Mouse (Mus musculus) MEL (cell line): ENCODE results near the gene Brsk2.

ENCODE experiments used
- CTCF ChIP-seq, 3 experiments: IDR thresholded peaks in 2 of 3; conservative IDR thresholded peaks in 1 of 3; 2 replicates each; pipeline ENCODE4 v1.5.1; 2011 to 2012; ENCODE audit warnings: low read length in 3 of 3, low read depth in 2 of 3, mild to moderate bottlenecking in 2 of 3, improper control_type of control experiment in 1 of 3, inconsistent platforms in 1 of 3, mixed read lengths in 1 of 3, moderate library complexity in 1 of 3; ENCODE audit not compliant: control insufficient read depth in 1 of 3, insufficient read depth in 1 of 3, poor library complexity in 1 of 3, severe bottlenecking in 1 of 3
- JUND ChIP-seq: IDR thresholded peaks from 2 replicates; pipeline ENCODE4 v1.6.1; 2011; ENCODE audit warnings: low read depth, mild to moderate bottlenecking, improper control_type of control experiment, low read length
- MEF2A ChIP-seq: IDR thresholded peaks from 2 replicates; pipeline ENCODE4 v1.6.1; 2014; ENCODE audit warnings: low read depth, mild to moderate bottlenecking, inconsistent platforms, low read length, improper control_type of control experiment; ENCODE audit not compliant: poor library complexity, insufficient replicate concordance, severe bottlenecking; ENCODE audit errors: extremely low read depth
- POLR2A ChIP-seq, 2 experiments: IDR thresholded peaks; 2 replicates each; pipeline ENCODE4 v1.6.1; 2011 to 2012; ENCODE audit warnings: low read length in 2 of 2, mild to moderate bottlenecking in 2 of 2, control low read depth in 1 of 2, improper control_type of control experiment in 1 of 2, low read depth in 1 of 2, moderate library complexity in 1 of 2; ENCODE audit not compliant: control insufficient read depth in 1 of 2, insufficient read depth in 1 of 2, poor library complexity in 1 of 2
- POLR2AphosphoS5 ChIP-seq: IDR thresholded peaks from 2 replicates; pipeline ENCODE4 v1.6.1; 2012; ENCODE audit warnings: low read depth, borderline replicate concordance, mild to moderate bottlenecking, inconsistent platforms, low read length, moderate library complexity, mixed read lengths
- SMC3 ChIP-seq: IDR thresholded peaks from 2 replicates; pipeline ENCODE4 v1.6.1; 2011; ENCODE audit warnings: low read depth, low read length, improper control_type of control experiment
- TAL1 ChIP-seq: IDR thresholded peaks from 2 replicates; pipeline ENCODE4 v1.6.1; 2012; ENCODE audit warnings: mild to moderate bottlenecking, inconsistent platforms, low read length, moderate library complexity, mixed read lengths
- UBTF ChIP-seq: IDR thresholded peaks from 2 replicates; pipeline ENCODE4 v1.6.1; 2012; ENCODE audit warnings: low read depth, mild to moderate bottlenecking, inconsistent platforms, low read length, improper control_type of control experiment, moderate library complexity, borderline replicate concordance; ENCODE audit not compliant: insufficient read depth
- ZC3H11A ChIP-seq: IDR thresholded peaks from 2 replicates; pipeline ENCODE4 v1.6.1; 2012; ENCODE audit warnings: low read depth, mild to moderate bottlenecking, inconsistent platforms, low read length, improper control_type of control experiment
- ZKSCAN1 ChIP-seq: IDR thresholded peaks from 2 replicates; pipeline ENCODE4 v1.6.1; 2012; ENCODE audit warnings: low read depth, mild to moderate bottlenecking, inconsistent platforms, low read length, improper control_type of control experiment, moderate library complexity

GRCm38 (mm10) chr7:142034198-142034597 is 84.6 kb downstream of the Brsk2 start:
- TF ChIP-seq JUND (no peak), UBTF (no peak), MEF2A (no peak), SMC3 (no peak), TAL1 (no peak), CTCF (IDR thresholded peaks at IDR 0.05 in 2 of 3, conservative IDR thresholded peaks at IDR 0.05 in 1 of 3; ENCODE audit: control insufficient read depth in 1 of 3, insufficient read depth in 1 of 3, low read depth in 2 of 3, low read length in 3 of 3, poor library complexity in 1 of 3, severe bottlenecking in 1 of 3) (no peak), POLR2A (IDR thresholded peaks at IDR 0.05; ENCODE audit: control insufficient read depth in 1 of 2, insufficient read depth in 1 of 2, low read depth in 1 of 2, low read length in 2 of 2, poor library complexity in 1 of 2) (no peak), ZC3H11A (no peak), ZKSCAN1 (no peak), POLR2AphosphoS5 (no peak)
